Comparison of ENCODE assay signal across 8 mouse cellular contexts in the genomic region with DNA sequence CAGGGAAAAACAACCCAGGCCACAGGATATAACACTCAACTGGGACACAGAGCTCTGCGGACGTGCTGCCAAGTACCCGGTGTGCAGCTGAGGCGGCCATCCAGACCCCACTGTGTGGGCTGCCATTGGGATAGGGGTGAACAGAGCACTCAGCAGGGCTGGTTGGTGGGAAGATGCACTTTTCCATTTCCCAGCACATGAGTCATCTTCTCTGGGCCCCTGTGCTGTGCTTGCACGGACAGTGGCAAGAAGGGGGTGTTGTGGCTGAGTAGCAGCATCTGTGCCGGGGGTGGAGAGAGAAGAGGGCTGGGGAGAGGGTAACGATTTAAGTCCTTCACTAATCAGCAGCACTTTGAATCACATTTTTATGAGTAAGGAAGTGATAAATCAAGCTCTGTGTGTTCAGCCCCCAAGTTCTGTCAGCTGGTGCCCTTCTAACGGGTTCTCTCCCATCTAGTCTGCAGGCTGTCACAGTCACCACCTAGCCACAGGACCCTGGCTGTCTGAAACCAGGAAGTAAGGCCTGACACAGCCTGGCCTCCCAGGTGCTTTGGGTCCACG.
DNase-seq lines count a peak whose midpoint lies in the region; ATAC-seq and TF ChIP-seq lines count a peak whose summit lies in the region.

No protein-coding gene starts in this region.

- H3K4me3 ChIP-seq in lung, embryonic 14.5 days (ENCODE audit: low read depth, low read length), result no peak overlapping the region
- no peak overlapping the region for H3K4me3 ChIP-seq in olfactory bulb, adult 2 months (ENCODE audit: insufficient read depth, low read depth, low read length)

- H3K9ac ChIP-seq in lung, embryonic 14.5 days, result no peak overlapping the region

- no peak for TF ChIP-seq POLR2A in olfactory bulb, adult 2 months (IDR thresholded peaks at IDR 0.05; ENCODE audit: insufficient read depth, low read depth, low read length)

- peak; percentile 26 to 30 for DNase-seq in cerebellum, postnatal 25 days
- no peak for DNase-seq in cerebellum, adult 8-10 months
- peak; percentile 53 for DNase-seq in lung, embryonic 14.5 days
- no peak for DNase-seq in lung, postnatal 25 days (ENCODE audit: low spot score)
- DNase-seq in heart, postnatal 4 days, result peak; percentile 18
- no peak for DNase-seq in spleen, adult 18-20 months

- H3K36me3 ChIP-seq in lung, embryonic 14.5 days (ENCODE audit: insufficient read depth), result peaks cover 22% of the 10 kb centered on the region

- no peaks in the 10 kb centered on the region for H3K9me3 ChIP-seq in lung, embryonic 14.5 days (ENCODE audit: low read depth, low read length)

- H3K27ac ChIP-seq in lung, embryonic 14.5 days (ENCODE audit: low read depth), result peak overlapping the region; percentile 79
- H3K27ac ChIP-seq in olfactory bulb, adult 2 months (ENCODE audit: insufficient read depth, low read depth, low read length), result peak overlapping the region; percentile 47; the same call in 1 of the 2 replicates

- ATAC-seq in lung, embryonic 14.5 days (ENCODE audit: insufficient read depth), result peak; percentile 74
- ATAC-seq in activated CD4-positive, CD25-positive, alpha-beta regulatory T cell, adult 4 months, result no peak

- TF ChIP-seq CTCF in lung, embryonic 14.5 days (IDR thresholded peaks at IDR 0.05; ENCODE audit: low read depth), result no peak
- no peak for TF ChIP-seq CTCF in olfactory bulb, adult 2 months (IDR thresholded peaks at IDR 0.05; ENCODE audit: insufficient read depth, low read depth, low read length)

- H3K4me2 ChIP-seq in lung, embryonic 14.5 days, result no peak overlapping the region

- H3K4me1 ChIP-seq in lung, embryonic 14.5 days (ENCODE audit: insufficient read depth), result peaks cover 18% of the 10 kb centered on the region
- peaks cover 8% of the 10 kb centered on the region for H3K4me1 ChIP-seq in olfactory bulb, adult 2 months (ENCODE audit: control insufficient read depth, insufficient read depth, low read length)

- 32% methylated on average over 9 of the region's 9 CpGs for WGBS in lung, embryonic 14.5 days
- 29% methylated on average over 9 of the region's 9 CpGs for WGBS in olfactory bulb, adult 2 months

- no peaks in the 10 kb centered on the region for H3K27me3 ChIP-seq in lung, embryonic 14.5 days (ENCODE audit: insufficient read depth, low read length)

Comparison
In these comparisons a context has a peak if more than half of its experiments do, and no peak if none do; other contexts are left out.
1. DNase-seq: peak in cerebellum, postnatal 25 days (2 of 2), lung, embryonic 14.5 days (single experiment) and heart, postnatal 4 days (single experiment); none in cerebellum, adult 8-10 months (single experiment), lung, postnatal 25 days (single experiment) and spleen, adult 18-20 months (0 of 2).